Mouse (Mus musculus) mesoderm, embryonic 11.5 days (tissue): ENCODE measurements around the gene Tstd1.

Experiments
- DNase-seq: peaks from one replicate; pipeline ENCODE4 v3.0.0-alpha.2; 2012; ENCODE audit warnings: low read depth, low spot score

Tstd1 gene

GRCm38 (mm10) chr1:171452923-171453322, 34.3 kb downstream of the Tstd1 start:
- no peak for DNase-seq

GRCm38 (mm10) chr1:171454926-171455325, 36.3 kb downstream of the Tstd1 start:
- no peak for DNase-seq

GRCm38 (mm10) chr1:171457568-171457967, 38.9 kb downstream of the Tstd1 start:
- DNase-seq, result no peak

- DNase-seq, result no peak
Observed at GRCm38 (mm10) chr1:171459791-171460190, 41.1 kb downstream of the Tstd1 start.

GRCm38 (mm10) chr1:171460551-171461503, 42.2 kb downstream of the Tstd1 start:
- no peak for DNase-seq

GRCm38 (mm10) chr1:171463133-171463532, 44.5 kb downstream of the Tstd1 start:
- DNase-seq, result no peak

- DNase-seq, result no peak
Observed at GRCm38 (mm10) chr1:171465749-171466412, 47.2 kb downstream of the Tstd1 start.

GRCm38 (mm10) chr1:171466565-171466964, 47.9 kb downstream of the Tstd1 start:
- no peak for DNase-seq

- DNase-seq, result no peak
Observed at GRCm38 (mm10) chr1:171469678-171470077, 51.0 kb downstream of the Tstd1 start.
